Mouse (Mus musculus) testis, adult 2 months (tissue): ENCODE results near the gene Dhdds. TPM values are rescaled to one million over a fixed set of nuclear protein-coding genes. Genes with fewer than 3 reads are reported as not detected.
A peak's percentile ranks its signal among the peaks of the same experiment; 100 is the strongest.

Experiments
- H3K27ac ChIP-seq: fragments of 200-500 bp; 2 replicates; pipeline ENCODE4 v1.5.1; 2012; ENCODE audit warnings: low read depth, low read length; ENCODE audit not compliant: control insufficient read depth, insufficient read depth
- H3K27me3 ChIP-seq: fragments of 200-500 bp; 2 replicates; pipeline ENCODE4 v1.6.1; 2012; ENCODE audit warnings: mild to moderate bottlenecking, low read length, moderate library complexity; ENCODE audit not compliant: control insufficient read depth, insufficient read depth
- H3K36me3 ChIP-seq: fragments of 200-500 bp; 2 replicates; pipeline ENCODE4 v1.6.1; 2012; ENCODE audit warnings: mild to moderate bottlenecking, low read length; ENCODE audit not compliant: control insufficient read depth, insufficient read depth
- H3K4me1 ChIP-seq: fragments of 200-500 bp; 2 replicates; pipeline ENCODE4 v1.6.1; 2012; ENCODE audit warnings: low read length; ENCODE audit not compliant: control insufficient read depth, insufficient read depth
- H3K4me3 ChIP-seq: fragments of 200-500 bp; 2 replicates; pipeline ENCODE4 v1.5.1; 2012; ENCODE audit warnings: low read depth, mild to moderate bottlenecking, low read length, moderate library complexity, mixed read lengths; ENCODE audit not compliant: control insufficient read depth
- CTCF ChIP-seq: fragments of 200-500 bp; IDR thresholded peaks from 2 replicates; pipeline ENCODE4 v1.5.1; 2012; ENCODE audit warnings: low read depth, mild to moderate bottlenecking, inconsistent platforms, low read length, moderate library complexity; ENCODE audit not compliant: control insufficient read depth, insufficient read depth, insufficient replicate concordance
- POLR2A ChIP-seq: fragments of 200-500 bp; IDR thresholded peaks from 2 replicates; pipeline ENCODE4 v1.6.1; 2012; ENCODE audit warnings: low read depth, mild to moderate bottlenecking, inconsistent platforms, low read length, moderate library complexity; ENCODE audit not compliant: control insufficient read depth
- polyA plus RNA-seq: library from polyadenylated mRNA; depleted of rRNA; stranded (reverse); fragments of >200 nt; gene quantifications from 2 replicates; pipeline ENCODE4 v1.2.3, GENCODE M21; 2012

The Dhdds gene
- polyA plus RNA-seq, 1 experiment: 17.3 TPM

- H3K36me3 ChIP-seq: no peaks in the 10 kb centered on the region; the same call in 1 of the 2 replicates
- peaks cover 15% of the 10 kb centered on the region for H3K4me1 ChIP-seq
- H3K27me3 ChIP-seq: no peaks in the 10 kb centered on the region
- H3K27ac ChIP-seq: peak overlapping the region; percentile 86
- no peak for TF ChIP-seq POLR2A
- TF ChIP-seq CTCF: no peak
- peak overlapping the region; percentile 88 for H3K4me3 ChIP-seq
These were observed 34.3 kb downstream of the Dhdds start for GRCm38 (mm10) chr4:133966271-133966940.

GRCm38 (mm10) chr4:133962566-133962965 lies 38.2 kb downstream of the Dhdds start:
- no peak for TF ChIP-seq POLR2A
- no peak for TF ChIP-seq CTCF
- Histone ChIP-seq H3K36me3 (no peaks in the 10 kb centered on the region; the same call in 1 of the 2 replicates), H3K27me3 (no peaks in the 10 kb centered on the region), H3K4me1 (peaks cover 4% of the 10 kb centered on the region), H3K4me3 (no peak overlapping the region), H3K27ac (no peak overlapping the region)

- TF ChIP-seq POLR2A (no peak), CTCF (no peak)
- H3K27ac ChIP-seq: no peak overlapping the region
These were observed 41.8 kb downstream of the Dhdds start for GRCm38 (mm10) chr4:133958884-133959283.

DNA sequence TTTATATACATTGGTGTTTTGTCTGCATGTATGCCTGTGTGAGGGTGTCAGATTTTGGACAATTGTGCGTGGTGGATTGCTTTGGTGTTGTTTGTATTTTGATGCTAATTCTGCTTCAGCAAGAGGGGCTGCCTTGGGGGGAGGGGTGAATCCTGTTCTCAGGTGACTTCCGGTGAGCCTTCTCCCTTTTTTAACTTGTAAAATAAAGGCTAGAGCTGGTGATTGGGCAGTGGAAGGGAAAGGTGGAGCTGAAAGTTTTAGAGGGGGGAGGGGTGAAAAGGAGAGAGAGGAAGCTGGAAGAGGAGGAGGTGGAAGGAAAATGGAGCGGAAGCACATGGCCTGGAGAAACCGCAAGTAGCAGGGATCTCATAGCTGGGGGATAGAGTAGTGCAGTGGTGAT lies 44.4 kb downstream of the Dhdds start:
- TF ChIP-seq POLR2A (no peak), CTCF (no peak)
- Histone ChIP-seq H3K4me1 (no peaks in the 10 kb centered on the region), H3K36me3 (no peaks in the 10 kb centered on the region), H3K27me3 (no peaks in the 10 kb centered on the region), H3K27ac (no peak overlapping the region), H3K4me3 (no peak overlapping the region)

More at GRCm38 (mm10) chr4:133958884-133959283, 41.8 kb downstream of the Dhdds start:
- Histone ChIP-seq H3K4me3 (no peak overlapping the region), H3K36me3 (no peaks in the 10 kb centered on the region), H3K27me3 (no peaks in the 10 kb centered on the region), H3K4me1 (no peaks in the 10 kb centered on the region)

DNA sequence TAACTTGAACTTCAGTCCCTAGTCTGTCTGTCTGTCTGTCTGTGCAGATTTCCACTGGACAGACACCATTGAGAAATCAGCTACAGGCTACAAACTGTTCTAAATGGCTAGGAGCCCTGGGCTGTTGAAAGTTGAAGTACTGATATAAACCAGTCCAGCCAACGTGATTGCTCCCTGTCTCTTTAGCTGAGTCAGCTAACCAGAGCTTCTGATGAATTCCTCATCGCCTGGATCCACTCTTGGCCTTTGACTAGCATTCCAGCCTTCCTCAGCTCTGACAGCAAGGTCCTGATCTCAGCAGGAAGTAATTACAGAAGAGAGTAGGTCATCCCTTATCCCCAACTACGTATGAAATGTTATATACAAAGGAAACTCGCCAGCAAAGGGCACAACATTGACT lies 54.0 kb downstream of the Dhdds start:
- no peaks in the 10 kb centered on the region for H3K36me3 ChIP-seq
- no peak overlapping the region for H3K4me3 ChIP-seq
- H3K27ac ChIP-seq: no peak overlapping the region
- TF ChIP-seq POLR2A: no peak
- TF ChIP-seq CTCF: no peak
- no peaks in the 10 kb centered on the region for H3K4me1 ChIP-seq
- H3K27me3 ChIP-seq: no peaks in the 10 kb centered on the region

GRCm38 (mm10) chr4:133943791-133944190 lies 56.9 kb downstream of the Dhdds start:
- H3K4me3 ChIP-seq: no peak overlapping the region
- H3K27ac ChIP-seq: no peak overlapping the region
- no peaks in the 10 kb centered on the region for H3K36me3 ChIP-seq
- no peaks in the 10 kb centered on the region for H3K4me1 ChIP-seq
- H3K27me3 ChIP-seq: no peaks in the 10 kb centered on the region
- no peak for TF ChIP-seq CTCF
- no peak for TF ChIP-seq POLR2A

- Histone ChIP-seq H3K27me3 (no peaks in the 10 kb centered on the region), H3K27ac (no peak overlapping the region), H3K4me3 (no peak overlapping the region), H3K4me1 (no peaks in the 10 kb centered on the region), H3K36me3 (no peaks in the 10 kb centered on the region)
- no peak for TF ChIP-seq POLR2A
- TF ChIP-seq CTCF: no peak
These were observed 58.0 kb downstream of the Dhdds start for GRCm38 (mm10) chr4:133942679-133943078.
